Mouse (Mus musculus): ENCODE results near the gene Wnt7b.

The Wnt7b gene

DNA sequence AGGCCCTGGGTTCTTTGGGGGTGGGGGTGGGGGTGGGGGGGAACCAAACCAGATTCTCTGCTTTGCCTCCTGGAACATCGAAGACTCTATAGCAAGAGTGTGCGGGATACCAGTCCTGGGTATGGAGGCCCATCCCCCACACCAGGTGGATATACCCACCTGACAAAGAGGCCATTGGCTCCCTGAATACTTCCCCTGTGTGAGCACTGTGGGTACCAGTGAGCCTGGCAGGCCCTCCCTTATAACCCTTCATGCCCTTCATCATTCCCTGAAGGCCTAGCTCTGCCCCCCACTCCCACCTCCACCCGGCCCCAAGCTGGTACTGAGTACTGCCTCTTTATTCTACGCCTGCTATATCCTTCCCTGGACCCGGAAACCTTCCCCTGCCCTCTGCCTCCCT lies 19.7 kb upstream of the Wnt7b start:
- in situ Hi-C loops (cut with MboI) = no loop called here

DNA sequence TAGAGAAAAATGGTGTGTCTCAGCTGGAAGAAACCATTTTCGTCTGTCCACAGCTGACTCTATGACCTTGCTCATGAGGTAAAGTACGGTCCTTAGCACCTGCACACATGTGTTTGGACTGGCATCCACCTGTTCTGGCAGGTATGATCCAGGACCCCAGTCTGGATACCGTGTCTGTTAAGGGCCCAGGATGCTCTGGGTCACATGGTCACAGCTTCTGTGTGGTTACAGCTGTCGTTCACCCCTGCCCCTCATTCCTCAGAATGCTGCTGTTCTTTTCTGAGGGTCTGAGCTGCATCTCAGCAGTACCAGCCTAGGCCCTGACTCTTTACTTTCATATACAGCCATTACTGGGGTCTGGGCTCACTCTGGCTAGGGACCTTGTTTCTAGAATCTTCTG lies 18.9 kb upstream of the Wnt7b start:
- in situ Hi-C loops (cut with MboI) = no loop called here

DNA sequence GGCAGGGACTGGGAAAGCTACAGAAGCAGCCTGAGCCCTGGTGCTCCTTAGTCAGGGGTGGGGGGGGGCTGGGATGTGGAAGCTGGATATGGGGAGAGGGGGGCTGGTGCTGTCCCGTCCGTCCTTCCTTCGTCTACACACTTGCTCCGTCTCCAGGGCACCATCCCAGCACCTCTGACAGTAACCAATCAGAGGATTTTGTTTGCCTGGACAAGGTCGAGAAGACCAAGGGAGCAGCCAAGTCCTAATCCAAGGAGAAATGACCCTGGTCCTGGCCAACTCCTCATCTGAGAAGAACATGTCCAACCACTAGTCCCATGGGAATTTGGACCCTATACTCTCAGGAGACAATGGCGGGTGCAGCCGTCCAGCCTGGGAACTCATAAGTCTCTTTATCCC lies 18.4 kb upstream of the Wnt7b start:
- in situ Hi-C loops (cut with MboI) = no loop called here

DNA sequence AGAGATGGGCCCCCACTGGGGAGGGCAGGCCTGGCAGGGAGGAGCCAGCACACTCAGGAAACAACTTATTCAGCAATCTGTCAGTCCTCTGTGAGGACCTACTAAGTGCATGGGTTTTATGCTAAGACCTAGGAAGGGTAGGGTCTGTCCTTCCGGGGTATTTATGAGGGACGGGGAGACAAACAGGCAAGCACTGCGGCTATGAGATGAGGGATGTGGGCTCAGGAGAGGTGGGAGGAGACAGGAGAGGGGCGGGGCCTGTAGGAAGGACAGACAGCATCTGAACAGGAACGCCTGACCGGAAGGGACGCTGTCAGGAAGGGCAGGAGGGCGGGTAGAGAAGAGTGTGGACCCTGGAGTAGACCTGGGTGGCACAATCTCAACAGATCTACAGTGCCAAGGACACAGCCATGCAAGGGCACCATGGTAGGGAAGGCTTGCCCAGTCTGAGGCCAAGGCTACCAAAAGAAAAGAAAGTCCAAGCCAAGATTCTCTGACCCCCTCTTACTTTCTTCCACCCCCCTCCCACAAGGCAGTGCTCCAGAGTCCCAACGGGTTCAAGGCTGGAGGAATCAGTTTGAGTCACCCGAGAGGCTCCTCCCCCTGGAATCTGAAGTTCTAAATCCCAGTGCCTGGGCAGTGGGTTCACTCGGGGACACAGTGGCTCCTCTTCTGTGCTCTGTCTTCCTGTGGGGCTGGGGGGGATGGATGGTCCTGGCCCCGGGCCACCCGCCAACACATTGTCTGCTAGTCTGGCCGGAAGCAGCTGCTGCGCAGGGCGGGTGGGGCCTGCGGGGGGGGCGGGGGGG lies 17.8 kb upstream of the Wnt7b start:
- in situ Hi-C loops (cut with MboI) = loop anchor here (25.0 kb wide), 1 partner anchor 288 kb away; no protein-coding TSS in a partner anchor

DNA sequence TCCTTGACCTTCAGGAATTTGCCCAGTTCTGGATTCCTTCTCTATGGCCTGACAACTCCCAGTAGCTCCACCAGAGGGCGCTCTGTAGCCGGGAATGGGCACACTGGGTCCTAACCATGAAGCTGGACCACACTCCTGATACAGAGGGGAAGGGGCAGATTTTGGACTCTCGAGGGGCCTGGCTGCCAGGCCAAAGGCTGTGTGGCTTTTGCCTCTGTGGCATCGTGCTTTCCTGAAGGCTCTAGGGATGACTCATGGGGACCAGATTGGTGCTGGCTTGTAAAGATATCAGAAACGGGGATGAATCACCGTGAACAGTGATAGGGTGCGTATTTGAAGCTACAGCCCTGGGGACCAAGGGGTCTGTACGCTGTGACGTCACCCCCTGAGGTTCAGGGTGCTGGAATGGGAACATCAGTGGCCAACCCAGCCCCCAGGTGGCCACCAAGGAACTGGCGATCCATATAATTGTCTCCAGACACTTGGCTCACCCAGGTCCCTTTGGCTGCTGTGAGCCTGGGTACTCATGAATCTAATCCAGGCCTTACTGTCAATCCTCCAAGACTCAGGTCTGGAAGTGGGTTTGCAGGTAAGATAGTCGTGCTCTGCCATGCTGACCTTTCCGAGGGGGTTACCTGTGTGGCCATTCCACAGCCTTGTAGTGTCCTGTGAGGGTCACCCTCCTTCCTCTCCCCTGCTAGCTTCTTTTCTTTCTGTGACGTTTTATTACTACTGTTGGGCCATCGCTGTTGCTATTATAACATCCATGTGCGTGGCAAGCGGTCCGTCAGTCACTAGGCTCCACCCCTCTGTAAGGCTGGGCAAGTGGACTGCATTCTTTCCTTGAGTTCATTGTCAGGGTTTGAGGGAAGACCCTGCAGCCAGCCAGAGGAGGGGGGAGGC lies 17.0 kb upstream of the Wnt7b start:
- in situ Hi-C loops (cut with MboI) = loop anchor here (25.0 kb wide), 1 partner anchor 287 kb away; no protein-coding TSS in a partner anchor

DNA sequence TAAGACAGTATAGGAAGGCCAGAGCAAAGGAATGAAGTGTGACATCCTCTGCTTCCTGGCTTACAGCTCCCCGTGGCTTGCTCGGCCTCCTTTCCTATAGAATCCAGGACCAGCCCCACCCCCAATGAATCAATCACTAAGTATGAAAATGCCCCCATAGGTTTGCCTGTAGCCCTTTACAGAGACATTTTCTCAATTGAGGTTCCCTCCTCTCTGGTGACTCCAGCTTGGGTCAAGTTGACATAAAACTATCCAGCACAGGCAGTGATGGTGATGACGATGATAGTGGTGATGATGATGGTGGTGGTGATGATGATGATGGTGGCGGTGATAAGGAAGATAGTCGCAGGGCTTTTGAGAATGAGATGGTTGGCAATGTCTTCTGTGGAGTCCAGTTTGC lies 16.2 kb upstream of the Wnt7b start:
- in situ Hi-C loops (cut with MboI) = loop anchor here (25.0 kb wide), 1 partner anchor 286 kb away; no protein-coding TSS in a partner anchor

DNA sequence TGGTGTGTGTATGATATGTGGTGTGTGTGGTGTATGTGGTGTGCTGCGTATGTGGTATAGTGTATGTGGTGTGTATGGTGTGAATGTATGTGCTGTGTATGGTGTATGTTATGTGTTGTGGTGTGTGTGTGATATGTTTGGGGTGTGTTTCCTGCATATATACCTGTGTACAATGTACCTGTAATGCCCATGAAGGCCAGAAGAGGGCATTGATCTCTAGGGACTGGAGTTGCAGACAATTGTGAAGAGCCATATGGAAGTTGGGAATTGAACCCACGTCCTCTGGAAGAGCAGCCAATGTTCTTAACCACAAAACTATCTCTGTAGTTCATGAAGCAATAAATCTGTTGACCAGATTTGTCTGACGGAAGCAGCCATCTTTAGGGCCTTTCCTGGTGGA lies 15.1 kb upstream of the Wnt7b start:
- in situ Hi-C loops (cut with MboI) = loop anchor here (25.0 kb wide), 1 partner anchor 285 kb away; no protein-coding TSS in a partner anchor

DNA sequence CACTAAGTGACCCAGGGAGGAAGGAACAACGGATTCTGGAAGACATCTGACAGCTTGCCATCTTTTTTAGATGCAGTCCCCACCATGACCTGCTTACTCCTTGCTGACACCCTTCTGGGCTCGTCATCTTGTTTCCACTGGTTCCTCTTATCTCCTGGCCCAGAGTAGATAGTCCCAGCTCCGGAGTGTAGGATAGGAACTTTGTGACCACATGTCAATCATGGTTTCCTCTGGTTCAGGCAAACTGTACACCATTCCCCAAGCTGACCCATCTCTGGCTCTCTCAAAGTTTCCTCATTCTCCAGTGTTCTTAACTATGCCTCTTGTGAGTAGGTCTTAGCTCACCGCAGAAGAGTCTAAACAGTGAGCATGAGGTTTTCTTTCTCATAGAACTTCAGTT lies 10.4 kb upstream of the Wnt7b start:
- in situ Hi-C loops (cut with MboI) = loop anchor here (25.0 kb wide), 1 partner anchor 280 kb away; no protein-coding TSS in a partner anchor

DNA sequence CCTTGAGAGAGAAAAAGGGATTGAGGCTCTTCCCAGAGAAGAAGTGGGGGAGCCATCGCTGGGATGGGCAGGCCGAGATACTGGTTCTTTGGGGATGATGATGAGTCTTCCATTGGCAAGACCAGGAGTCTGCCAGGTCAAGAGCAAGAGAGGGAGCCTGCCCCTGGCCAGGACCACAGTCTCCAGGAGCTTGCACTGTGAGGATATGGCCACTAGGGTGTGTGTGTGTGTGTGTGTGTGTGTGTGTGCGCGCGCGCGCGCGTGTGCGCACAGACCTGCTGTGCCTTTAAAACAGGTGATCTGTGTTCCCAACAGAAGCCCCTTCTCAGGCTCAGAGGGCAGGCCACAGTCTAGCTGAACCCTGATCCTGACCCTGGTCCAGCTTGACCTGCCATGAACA lies 8.6 kb upstream of the Wnt7b start:
- in situ Hi-C loops (cut with MboI) = loop anchor here (25.0 kb wide), 1 partner anchor 279 kb away; no protein-coding TSS in a partner anchor

DNA sequence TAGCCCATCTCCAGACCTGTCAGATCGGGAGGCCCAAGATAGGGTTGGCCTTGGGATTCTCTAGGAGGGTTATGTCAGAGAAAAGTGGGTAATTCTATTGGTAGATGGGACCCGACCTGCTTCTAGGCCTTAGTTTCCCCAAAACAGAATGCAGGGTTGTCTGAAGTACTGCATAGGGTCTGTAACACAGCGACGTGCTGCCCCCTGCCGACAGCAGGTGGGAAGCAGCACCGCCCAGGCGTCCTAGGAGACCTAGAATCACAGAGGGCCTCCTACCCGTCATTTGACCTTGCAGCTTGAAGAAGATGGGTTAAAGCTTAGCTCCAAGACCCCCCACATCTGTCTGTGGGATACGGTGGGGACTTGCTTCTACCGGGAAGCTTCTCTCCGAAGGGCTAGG lies 1.2 kb upstream of the Wnt7b start:
- in situ Hi-C loops (cut with MboI) = loop anchor here (25.0 kb wide), 1 partner anchor 271 kb away; no protein-coding TSS in a partner anchor

DNA sequence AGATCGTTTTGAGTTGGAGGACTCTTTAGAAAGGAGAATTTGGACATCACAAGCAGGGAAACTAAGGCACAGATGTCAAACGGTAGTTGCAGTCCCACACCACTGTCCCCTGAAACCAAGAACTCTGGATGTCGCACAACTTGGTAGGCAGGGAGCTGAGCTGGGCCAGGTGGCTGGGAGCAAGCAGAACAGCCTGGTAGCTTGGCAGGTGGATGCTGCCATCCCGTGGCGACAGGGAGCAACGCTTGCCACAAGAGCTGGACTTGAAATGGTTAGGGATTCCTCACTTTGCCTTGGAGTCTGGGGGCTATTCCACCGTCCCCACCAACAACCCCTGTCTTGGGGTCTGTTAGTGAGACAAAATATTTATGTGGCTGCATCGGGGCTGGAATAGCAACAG lies 751 bp upstream of the Wnt7b start:
- in situ Hi-C loops (cut with MboI) = loop anchor here (25.0 kb wide), 1 partner anchor 271 kb away; no protein-coding TSS in a partner anchor

DNA sequence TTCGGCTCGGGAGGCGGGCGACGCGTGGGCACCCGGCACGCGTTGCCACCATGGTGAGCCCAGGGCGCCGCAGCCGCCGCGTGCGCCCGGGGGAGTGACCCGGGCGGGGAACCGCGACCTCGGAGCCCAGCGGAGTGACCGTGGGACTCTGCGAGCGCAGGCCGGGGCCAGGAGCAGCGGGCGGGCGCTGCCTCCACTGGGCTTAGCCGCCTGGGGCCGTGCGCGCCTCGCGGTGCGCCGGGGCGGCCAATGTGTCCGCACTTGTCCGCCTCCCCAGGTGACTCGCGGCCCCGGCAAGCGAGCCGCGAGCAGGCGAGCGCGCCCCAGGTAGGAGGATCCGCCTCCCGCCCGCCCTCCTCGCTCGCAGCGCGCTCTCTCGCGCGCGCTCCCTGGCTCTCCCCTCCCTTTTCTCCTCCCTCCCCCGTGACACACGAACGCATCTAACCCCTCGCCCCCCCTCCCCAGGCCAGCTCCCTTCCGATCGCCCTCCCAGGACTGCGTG lies 659 bp downstream of the Wnt7b start:
- in situ Hi-C loops (cut with MboI) = loop anchor here (25.0 kb wide), 1 partner anchor 269 kb away; no protein-coding TSS in a partner anchor

DNA sequence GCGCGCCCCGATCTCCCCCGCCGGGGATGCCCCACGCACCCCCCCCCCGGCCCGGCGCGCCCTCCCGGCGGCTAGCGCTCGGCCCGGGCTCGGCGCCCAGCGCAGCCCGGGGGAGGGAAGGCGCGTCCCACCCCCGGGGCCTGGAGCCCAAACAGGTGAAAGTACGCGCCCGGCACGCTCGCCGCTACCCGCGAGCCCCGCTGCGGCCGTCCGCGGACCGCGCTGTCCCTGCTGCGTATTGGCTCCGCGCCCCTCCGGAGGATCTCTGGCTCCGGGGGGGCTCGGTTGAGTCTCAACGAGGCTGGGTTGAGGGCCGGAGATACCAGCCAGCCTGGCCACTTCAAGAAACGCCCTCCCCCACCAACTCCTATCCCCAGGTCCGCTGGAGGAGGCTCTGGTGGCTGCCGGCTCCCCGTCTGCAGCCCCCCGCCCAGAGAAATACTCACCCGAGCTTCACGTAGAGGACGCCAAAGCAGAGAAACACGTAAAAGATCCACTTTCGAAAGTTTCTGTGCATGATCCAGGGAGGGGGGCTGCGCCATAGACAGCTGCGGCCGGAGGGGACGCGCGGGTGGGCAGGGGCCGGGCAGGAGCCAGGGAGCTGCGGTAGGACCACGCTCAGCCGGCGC lies 1.2 kb downstream of the Wnt7b start:
- in situ Hi-C loops (cut with MboI) = loop anchor here (25.0 kb wide), 1 partner anchor 269 kb away; no protein-coding TSS in a partner anchor

DNA sequence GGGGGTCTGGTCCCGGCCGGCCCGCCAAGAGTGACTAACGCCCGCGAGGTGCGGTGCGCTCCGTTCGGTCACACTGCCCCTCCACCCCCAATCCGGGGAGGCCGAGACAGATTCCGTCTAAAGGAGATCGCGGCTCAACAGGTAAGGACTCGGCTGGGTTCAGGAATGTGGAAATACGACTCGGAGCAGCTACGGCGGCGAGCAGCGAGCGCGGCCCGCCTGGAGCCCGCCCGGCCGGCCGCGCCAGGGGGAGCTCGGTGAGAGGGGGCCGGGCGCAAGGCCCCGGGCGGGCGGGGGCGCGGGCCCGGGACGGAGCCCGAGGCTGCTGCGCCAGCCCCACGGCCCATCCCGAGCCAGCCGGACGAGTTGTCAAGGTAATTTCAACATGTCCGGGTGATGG lies 1.8 kb downstream of the Wnt7b start:
- in situ Hi-C loops (cut with MboI) = loop anchor here (25.0 kb wide), 1 partner anchor 268 kb away; no protein-coding TSS in a partner anchor

DNA sequence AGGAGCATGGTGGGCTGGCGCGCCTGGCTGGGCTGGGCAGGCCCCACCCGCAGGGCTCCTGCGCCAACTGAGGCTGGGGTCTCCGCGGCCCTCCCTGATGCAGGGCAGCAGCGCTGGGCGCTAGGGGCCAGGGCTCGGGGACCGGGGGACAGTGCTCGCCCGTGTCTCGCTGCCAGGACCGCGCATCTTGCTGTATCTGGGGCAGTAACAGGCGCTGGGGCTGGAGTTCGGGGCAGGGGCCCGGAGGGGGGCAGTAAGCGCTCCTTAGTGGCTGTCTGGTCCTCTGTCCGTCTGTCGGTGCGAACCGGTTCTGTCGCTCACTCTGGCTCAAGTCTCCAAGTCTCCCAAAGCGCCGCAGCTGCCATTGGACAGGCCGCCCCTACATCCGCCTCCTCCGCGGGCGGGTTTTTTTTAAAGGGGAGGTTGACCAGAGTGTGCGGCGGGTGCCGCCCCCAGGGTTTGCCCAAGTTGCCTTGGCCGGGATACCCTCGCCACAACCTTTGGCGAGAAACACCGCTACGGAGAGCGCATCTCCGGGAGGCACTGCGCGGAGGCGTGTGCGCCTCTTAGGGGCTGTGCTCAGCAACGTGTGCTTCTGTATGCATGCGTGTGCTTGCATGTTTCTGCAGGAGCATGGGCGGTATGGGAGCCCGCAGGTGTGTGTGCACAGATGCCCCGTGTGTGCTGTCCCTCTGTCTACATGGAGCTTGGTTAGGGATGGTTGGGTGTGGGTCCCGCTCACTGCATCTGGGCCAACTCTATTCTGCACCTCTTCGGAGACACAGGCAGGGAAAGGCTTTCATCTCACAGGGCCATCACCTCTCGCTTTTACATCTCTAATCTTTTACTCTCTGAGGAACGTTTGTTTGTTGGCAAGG lies 4.5 kb downstream of the Wnt7b start:
- in situ Hi-C loops (cut with MboI) = loop anchor here (25.0 kb wide), 1 partner anchor 266 kb away; no protein-coding TSS in a partner anchor

DNA sequence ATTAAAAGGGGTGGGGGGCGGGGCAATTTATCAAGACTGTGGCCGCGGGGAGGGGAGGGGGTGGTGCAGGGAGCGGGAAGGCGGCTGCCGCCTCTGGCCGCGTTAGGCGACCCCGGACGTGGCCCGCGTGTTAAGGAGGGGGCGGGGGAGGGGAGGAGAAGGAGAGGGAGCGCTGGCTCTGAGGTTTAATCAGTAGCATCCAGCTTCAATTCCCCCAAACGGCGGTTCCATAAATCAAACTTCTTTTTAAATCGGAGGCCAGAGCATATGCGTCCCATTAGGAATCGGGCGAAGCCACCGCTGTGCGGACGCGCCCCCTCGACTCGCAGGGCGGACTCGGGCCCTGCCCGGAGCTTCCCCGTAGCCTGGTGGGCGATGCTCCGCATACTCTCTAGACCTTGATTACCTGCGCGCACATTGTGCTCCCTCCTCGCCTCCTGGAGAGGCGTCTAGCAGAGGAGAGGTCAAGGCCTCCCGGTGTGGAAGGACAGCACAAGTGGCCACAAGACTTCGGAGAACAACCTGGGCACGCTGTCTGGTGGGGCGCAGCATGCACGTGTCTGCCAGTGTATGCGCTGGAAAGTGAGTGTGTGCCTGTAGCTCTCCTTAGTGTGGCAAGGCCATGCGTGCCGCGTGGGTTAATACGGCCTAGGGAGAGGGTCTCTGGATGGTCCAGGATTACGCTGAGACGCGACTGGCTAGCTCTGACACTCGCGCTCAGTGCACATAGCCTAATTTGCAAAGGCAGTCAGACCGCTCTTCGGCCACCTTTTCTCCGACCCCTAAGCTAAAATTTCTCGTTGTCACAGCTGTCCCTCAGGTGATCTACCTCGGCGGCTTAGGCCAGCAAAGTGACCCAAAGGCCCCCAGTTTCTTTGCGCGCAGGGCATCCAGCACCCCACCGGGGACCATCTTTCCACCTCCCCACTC lies 5.5 kb downstream of the Wnt7b start:
- in situ Hi-C loops (cut with MboI) = loop anchor here (25.0 kb wide), 1 partner anchor 264 kb away; no protein-coding TSS in a partner anchor

DNA sequence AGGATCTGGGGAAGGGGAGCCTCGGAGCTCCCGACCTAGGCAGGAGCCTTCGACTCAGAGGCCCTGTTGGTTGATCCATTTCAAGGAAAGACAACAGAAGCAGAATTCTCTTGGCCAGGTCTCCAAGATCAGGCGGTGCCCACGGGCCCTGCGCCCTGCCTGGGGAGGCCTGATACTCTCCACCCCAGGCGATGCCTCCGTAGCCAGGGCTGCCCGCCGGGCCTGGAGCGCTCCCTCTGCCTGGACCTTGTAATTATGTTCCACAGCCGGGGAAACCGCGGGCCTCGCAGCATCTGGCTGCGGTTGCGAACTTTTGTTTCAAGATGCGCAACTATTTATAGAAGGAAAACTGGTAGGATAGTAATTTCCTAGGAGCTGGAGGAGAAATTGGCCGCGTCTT lies 6.2 kb downstream of the Wnt7b start:
- in situ Hi-C loops (cut with MboI) = loop anchor here (25.0 kb wide), 1 partner anchor 264 kb away; no protein-coding TSS in a partner anchor

DNA sequence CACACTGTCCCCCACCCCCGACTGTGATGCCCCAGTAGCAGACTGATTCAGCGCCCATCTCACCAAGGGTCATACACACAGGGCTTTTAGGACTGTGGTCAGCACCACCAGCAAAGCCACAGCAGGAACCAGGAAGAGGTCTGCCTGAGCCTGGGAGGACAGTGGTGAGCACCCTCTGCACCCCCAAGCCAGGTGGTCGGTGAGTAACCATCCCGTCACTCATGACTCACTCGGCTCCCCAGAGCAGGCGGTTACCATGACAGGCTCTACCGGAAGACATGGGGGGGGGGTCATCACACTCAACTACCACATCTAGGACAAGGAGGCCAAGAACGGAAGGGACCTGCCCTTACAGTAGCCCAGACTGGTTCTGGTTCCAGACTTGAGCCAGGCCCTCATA lies 7.7 kb downstream of the Wnt7b start:
- in situ Hi-C loops (cut with MboI) = no loop called here

DNA sequence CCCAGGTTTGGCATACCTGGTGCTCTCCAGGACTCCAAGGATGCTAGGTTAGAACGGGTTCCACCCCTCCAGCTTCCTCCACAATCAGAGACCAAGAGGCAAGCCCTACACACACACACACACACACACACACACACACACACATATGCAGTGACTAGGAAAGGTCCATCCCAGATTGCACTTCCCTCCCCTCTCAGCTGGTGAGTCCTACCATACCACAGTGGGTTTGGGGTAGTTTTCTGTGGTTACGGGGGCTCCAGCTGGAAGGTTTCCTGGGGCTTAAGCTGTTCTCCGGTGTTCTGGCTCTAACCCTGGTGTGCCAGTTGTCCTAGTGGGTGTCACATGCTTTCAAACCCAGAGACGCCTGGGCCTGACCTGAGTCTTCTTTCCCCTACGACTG lies 8.2 kb downstream of the Wnt7b start:
- in situ Hi-C loops (cut with MboI) = no loop called here

All from mature B cell (primary cell).